Mouse (Mus musculus): ENCODE data around the gene Epas1.

DNA sequence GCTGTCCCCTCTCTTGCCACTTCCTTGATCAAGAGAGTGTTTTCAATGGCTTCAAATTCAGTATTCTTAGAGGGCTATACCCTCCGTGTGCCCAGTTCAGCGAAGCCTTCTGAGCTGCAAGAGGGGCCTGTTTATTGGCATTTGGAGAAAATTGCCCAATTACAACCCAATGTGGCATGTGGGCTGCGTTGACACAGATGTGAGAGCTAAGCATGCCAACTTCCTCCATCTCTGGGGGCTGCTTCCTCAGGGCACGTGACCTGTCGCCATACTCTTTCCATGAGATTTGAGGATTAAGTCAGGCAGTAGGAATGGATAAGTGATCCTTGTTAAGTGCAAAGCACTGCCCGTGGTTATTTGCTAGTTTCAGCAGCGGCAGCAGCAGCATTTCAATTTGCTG, 34.3 kb downstream of the Epas1 start:
- TF ChIP-seq POLR2A (IDR thresholded peaks at IDR 0.05; ENCODE audit: insufficient read depth, low read length) (no peak), CTCF (IDR thresholded peaks at IDR 0.05; ENCODE audit: low read depth, low read length) (no peak)

Data from ES-Bruce4 (cell line).